Mouse (Mus musculus) CD4-positive, CD25-positive, alpha-beta regulatory T cell, adult 2 months (primary cell): ENCODE data around the gene Prkn.
A peak's percentile ranks its signal among the peaks of the same experiment; 100 is the strongest.

ENCODE experiments used
- DNase-seq: peaks from one replicate; pipeline ENCODE4 v3.0.0-alpha.2; 2012; ENCODE audit warnings: low read depth, low spot score

Gene Prkn

DNA sequence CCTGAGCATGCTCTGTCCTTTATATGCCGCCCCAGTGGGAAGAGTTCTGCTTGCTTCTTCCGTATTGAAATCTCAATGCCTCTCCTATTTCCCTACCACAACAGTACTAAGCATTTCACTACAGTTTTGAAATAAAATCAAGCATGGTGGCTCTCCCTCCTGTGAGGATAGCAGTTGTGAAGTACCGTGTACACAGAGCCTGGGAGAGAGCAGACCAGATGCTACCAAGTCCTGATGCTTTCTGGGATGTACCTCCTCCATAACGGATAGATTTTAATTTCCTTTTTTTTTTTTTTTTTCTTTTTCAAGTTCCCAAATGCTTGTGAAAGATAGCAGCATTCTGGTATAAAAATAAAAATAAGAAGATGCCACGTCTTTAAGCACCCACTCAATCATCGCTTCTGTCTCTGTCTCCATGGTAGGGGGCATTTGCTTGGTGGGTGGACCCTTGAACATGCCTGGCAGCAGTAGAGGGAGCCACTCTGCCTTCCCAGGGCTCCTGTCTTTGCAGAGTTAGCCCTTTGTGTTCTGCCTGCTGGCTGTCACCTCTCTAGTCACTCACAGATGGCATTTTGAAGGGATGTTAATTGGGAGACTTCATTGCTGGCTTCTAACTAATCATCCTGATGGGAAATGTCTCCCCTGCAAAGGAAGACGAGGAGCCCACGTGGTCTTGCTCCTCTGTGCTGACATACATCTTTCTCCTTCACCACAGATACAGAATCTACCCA is 1070.6 kb downstream of the Prkn start:
- no peak for DNase-seq

DNA sequence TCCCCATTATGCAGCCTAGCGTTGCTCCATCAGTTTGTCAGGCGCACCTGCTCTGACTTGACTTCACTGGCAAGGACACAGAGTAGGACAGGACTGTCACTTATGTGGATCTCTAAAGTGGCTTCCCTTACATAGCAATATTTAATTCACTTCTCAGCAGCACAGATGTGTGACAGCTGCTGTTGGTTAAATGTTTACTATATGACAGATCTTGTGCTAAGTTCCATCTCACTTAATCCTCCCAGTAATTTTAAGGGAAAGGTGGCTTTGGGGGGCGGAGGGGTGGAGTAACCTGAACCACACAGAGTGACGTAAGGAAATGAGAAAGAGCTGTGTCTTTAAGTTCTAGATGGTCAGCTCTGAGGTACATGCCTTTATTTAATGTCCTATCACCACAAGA is 1072.0 kb downstream of the Prkn start:
- no peak for DNase-seq

DNA sequence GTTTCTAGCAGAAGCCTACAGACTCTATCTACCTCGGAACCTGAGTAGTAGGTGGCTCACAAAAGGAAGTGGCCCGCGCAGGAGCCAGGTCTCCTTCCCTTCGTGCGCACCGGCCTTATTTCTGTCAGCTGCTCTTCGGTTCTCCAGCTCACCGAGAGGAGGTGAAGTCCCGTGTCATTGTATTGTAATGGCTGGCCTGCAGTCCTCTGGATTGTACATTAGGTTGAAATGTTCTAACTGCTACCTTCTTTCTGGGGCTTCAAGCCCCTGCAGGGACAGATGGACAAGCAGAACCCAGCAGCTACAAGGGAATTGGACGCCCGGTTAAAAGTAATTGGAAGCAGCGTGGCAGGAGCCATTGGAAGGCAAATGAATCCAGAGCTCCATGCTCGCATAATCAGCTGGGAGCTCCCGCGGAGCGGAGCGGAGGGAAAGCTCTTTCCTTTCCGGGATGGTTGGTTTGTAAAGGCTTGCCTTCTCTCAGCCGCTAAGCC is 1072.7 kb downstream of the Prkn start:
- no peak for DNase-seq

DNA sequence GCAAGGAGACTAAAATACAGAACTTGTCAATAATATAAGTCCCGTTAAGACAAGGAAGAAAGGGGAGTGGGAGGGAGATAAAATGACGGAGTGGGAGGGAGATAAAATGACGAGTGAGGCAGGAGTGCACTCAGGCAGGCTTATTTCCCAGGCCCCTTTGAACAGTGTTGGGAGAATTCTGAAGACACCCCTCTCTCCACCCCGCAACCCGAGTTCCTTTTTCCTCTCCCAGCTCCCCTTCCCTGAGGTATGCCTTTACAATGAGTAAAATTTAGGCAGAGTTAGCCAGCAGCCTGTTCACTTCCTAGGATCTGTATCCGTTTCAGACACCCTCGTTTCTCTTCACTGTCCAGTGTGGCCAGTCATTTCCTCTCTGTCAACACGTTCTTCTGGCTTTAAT is 1073.4 kb downstream of the Prkn start:
- DNase-seq = no peak

DNA sequence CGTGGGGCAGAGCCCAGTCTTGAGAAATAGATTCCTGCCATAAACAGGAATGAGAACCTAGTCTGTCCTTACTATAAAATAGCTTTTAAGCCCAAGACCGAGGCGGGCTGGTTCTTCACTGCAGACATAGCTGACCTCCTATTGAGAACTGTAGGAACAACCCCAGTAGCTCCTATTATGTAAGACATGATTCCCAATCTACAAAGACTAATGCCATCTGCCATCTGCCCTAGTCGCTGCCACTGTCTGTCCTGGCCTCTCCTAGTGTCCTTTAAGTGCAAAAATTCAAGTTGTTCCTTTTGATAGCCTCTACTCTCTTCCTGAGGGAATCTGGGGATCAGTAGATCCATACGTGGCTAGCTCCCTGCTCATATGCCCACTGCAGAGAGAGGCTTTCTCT is 1074.3 kb downstream of the Prkn start:
- DNase-seq = no peak

DNA sequence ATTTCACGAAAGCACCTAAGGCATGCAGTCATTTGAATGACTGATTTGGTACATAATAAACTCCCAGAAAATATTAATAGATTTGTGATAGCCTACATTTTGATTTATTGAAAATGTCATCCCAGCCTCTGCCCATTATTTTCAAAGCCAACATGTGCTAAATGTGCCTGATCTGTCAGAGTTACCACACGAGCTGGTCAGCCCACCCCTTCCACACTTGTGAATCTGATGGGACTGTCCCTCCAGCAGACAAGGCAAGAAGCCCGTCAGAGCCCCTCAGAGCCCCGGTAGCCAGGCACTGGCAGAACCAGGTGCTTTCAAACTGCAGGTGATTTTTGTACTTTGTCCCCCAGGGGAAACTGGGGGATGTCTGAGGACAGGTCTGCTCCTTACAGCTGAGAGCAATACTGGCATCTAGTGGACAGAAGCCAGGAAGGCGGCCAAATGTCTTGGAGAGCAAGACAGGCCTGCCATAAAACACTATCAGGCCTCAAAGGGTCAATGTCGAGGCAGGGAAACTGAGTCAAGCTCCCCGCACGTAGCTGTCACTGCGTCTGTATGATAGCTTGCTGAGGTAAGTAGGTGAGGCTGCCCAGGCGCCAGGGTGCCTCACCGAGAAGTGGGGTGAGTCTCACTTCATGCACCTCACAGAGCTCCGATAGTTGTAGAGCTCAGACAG is 1078.1 kb downstream of the Prkn start:
- no peak for DNase-seq

DNA sequence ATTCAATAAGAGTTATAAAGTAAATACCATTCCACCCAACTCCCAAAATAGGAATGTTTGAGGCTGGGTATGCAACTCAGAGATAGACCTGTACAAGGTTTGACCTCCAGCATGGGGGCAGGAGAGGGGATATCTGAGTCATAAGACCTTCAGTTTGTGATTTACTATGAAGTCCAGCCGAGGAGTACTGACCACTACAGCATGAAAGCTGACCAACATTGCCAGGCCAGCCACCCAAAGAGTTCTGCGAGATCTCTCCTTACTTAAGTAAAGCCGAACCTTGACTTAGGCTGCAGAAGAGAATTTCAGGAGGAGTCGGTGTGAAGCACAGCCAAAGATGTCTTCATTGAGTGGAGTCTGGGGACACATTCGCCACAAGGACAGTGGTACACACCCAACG is 1079.4 kb downstream of the Prkn start:
- no peak for DNase-seq

DNA sequence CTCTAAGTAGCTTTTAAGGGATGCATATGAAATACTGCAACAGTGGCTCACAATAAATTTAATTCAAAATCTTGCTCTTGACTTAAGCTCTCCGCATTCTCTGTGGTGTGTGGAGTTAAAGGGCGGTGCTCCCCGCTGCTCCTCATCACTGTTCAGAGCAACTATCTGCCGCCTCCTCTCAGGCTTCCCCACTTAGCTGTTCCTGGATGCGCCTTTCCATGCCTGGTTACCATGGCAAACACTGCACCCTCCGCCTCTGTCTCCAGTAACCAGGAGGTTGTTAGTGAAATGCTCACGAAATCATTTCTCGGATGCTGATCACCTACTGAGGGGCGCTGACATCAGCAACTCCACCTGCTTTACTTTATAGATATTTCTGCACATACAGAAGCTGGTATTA is 1080.8 kb downstream of the Prkn start:
- DNase-seq = no peak

DNA sequence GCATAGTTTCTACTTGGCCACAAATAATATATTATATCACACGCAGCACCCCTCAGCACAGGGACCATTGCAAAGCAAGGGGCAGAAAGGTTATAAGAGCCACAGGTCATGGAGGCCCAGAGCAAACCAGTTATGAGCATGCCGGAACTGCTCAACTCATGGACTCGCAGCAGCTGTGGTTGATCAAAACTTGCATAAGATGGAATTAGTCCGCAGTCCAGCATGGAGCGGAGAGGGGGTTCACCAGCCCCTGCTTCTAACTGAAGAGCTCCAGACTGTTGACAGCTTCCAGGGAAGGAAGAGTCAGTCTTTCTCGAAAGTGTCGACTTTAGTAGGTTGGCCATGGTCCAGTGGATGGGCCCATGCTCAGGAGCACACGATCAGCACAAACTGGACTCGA is 1083.8 kb downstream of the Prkn start:
- DNase-seq = no peak

DNA sequence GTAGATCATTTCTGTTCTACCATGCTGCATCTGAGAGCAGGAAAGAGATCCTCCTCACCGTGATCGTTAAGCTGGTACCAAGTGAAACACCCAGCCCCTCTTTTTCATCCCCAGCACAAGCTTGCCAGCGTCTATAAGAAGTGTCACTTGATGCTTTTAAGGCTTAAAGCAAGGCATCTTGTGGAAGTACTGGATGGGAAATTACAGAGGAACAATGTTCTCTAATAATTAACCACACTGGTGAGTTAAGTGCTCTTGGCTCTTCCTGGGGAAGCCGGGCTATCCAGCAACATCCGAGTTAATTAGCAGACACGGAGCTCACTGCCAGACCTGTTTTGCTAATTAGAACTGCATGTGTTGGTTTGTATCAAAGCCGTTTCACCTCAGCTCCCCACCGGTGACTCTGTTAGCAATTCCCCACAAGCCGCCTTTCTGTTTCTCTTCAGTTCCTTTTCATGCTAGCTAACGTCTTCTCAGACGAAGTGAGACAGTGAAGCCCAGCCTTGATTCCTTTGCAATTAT is 1086.7 kb downstream of the Prkn start:
- DNase-seq = no peak

DNA sequence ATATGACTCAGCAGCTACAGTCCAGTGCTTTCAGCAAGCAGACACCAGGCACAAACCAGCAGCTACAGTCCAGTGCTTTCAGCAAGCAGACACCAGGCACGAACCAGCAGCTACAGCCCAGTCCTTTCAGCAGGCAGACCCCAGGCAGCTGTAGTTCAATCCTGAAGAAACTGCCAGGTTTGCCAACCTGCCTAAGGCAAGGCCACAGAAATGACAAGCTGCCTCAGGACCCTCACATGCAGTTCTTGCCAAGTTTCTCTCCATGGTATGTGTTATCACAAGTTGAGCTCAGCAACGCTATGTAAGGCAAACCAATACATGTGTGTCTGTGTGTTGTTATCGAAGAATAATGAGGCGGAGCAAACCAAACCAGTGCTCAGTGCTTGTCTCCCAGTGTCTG is 1091.5 kb downstream of the Prkn start:
- DNase-seq = no peak

DNA sequence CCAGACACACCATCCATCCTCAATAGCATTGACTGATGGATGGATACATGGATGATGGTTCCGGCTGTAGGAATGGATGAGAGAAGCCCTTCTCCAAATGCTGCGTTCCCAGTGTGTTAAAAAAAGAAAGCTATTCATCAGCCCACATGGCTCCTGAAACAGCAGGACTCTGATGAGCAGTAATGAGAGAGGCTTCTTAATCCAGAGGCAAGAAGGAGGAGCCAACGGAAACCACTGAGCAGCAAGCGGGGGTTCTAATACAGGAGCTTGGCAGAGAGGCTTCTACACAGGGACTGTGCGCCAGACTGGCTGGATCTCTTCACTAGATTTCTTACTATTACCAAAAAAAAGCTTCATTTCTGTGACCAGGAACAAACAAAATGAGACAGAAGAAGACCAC is 1093.6 kb downstream of the Prkn start:
- no peak for DNase-seq

DNA sequence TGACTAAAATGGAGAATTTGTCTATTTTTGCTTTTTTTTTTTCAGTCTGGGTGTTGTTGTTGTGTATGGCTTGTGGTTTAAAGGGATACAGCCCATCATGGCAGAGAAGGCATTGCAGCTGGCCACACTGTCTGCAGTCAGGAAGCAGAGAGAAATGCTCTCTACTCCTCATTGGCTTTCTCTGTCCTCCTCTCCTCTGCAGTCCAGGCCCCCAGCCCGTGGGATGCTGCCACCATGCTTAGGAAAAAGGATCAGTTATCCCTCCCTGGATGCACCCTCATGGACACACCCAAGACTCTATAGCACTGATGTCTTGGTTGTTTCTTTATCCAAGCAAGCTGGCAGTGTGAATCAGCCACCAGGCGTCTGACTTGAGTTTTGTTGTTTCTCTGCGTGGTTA is 1107.3 kb downstream of the Prkn start:
- DNase-seq = no peak

DNA sequence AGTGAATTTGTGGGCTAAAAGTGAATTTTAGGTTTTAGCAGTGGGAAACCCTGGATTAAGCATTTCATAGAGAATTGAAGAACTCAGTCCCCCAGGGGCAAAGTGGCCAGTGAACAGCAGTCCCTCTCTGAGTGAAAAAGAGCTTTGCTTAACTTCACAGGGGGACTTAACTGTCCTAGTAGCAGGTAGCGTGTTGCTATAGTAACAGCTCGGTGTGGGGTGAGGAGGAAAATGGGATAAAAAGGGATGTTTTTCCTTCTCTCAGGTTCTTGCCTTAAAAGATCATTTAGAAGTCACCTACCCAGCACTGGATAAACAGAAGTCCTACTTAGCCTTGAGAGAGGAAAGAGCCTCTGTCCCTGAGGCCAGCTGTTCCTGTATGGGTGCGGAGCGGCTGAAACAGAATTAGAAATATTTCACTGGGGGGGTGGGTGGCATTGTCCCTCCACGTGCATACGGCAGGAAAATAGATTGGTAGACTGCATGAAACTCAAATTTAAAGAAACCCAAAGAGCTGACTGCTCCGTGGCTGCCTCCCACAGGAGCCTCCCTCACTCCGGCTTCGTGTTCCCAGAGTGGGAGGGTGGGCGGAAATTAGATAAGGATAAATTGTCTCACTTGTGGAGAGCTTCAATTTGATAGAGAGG is 1109.5 kb downstream of the Prkn start:
- no peak for DNase-seq

DNA sequence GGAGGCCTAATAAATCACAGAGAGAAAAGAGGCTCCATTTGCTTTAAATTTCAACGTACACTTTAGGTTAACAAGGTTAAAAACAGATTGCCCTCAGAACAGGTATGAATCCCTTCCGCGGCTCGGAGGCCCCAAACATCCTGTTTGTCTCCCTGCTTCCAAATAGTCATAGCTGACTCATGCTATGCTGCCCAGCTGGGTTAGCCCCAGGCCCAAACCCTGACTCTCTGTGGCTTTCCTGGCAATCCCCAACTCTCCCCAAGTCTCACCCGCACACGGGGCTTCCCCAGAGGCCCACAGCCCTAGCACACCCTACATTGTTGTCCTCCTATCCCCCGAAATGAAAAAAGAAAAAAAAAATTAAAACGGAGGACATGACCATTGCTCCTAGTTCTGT is 1110.0 kb downstream of the Prkn start:
- no peak for DNase-seq

DNA sequence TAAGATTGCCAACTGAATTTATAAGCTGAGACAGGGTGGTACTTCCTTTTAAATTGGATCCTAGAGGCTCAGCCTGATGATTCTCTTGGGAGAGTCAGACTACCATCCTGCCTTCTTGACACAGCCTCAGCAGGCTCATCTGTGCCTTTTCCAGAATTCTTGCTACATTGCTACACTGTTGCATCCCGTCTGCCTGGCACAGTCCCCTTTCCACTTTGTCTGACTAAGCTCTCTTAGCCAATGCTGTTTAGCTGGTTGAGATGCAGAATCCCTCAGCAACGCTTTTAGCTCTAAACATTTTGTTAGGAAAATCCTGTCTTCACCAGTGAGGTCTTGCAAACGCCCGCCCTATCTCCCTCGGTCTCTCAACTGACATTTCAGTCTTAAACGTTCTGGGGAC is 1115.1 kb downstream of the Prkn start:
- no peak for DNase-seq

DNA sequence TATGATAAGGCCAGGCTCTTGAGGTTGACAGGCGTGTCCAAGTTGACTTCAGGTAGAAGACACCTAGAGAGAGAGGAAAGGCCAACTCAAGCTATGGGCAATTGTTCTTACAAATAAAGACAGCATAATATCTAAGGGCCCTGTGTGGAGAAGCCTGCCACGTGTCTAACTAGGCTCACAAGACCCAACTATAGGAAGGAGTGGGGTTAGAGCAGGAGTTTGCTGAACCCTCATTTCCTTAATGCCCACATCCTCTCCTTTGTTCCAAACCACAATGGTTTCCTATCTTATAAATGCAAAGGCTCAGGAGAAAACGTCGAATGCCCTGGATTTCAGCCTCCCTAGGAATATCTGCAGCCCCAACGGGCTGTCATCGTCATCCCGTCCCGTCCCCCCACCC is 1120.3 kb downstream of the Prkn start:
- DNase-seq = no peak

DNA sequence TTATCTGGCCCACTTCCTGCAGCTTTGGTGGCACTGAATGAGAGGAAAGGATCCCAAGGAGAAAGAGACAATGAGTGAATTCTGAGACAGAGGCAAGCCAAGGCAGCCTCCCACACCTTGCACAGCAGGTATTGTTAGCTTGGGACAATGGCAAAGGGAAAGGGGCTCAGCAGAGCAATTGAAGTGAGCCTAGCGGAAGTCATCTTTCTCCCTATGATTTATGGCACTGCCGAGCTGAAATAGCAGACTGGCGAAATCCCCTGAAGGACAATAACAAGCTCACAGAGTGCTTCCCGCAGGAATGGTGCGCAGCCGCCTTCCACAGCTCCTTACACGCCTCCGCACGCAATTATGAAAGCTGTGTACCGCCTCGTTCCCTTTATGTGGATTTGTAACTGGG is 1122.6 kb downstream of the Prkn start:
- no peak for DNase-seq

DNA sequence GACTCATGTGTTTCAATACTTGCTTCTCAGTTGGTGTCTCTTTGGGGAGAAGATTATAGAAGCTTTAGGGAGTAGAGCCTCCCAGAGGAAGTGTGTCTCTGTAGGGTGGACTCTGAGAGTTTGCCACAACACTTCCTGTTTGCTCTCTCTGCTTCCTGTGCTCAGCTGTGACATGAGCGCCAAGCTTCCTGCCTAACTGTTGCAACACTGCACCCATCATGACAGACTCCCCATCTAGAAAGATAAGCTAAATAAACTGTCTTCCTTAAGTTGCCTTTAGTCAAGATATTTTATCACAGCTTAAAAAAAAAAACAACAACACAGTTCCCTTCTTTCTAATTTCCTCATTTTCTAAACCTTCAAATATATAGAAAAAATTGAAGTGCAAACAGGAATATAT is 1130.0 kb downstream of the Prkn start:
- DNase-seq = no peak

DNA sequence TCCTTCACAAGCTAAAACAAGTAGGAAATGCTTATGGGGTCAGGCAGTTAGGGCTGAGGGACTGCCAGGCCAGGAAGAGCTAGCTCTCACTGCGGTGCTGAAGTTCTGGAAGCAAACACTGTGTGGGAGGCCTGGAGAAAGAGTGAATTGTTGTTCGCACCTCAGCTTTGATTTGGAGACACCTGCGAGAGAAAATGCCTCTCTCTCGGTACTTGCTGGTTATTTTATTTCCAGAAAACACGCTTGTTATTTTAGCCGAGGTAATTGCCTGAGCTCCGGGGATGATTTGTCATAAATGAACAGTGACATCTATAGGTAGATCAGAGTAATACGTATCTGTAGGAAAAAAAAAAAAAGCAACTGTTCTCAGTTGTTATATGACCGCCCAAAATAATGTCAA is 1132.4 kb downstream of the Prkn start:
- no peak for DNase-seq

DNA sequence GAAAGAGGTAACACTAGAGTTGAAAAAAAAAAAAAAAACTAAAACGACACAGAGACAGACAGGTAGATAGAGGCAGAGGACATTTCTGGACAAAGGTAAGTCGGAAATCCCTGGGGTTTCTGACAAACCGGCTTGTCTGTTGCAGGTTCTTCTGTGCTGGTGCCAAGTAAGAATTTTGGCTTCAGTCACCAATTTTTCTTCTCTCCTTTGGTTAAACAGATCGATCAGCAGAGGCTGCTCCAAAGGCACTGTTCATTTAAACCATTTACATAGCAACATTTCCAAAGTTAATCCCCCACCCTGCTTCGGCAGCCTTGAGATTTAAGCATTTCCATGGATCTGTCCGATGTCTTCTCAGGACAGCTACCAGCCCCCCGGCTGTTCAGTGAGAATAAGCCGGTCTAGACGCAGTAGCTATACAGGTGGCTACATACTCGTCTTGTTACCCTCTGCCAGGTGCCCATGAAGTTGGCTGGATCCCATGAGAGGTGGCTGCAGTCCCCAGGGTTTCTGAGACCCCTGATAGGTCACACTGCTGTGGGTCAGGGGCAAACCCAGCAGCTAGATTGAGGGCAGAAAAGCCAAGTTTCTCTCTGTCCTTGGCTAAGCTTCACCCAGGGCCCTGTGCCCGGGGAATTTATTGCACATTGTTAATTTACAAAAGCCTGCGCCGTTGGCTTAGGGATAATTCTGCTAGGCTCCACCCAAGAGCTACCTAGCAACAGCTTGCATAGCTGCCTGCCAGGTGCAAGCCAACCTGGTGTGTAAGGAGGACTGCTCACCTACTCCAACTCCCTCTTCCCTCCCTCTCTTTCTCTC is 1133.0 kb downstream of the Prkn start:
- DNase-seq = no peak

DNA sequence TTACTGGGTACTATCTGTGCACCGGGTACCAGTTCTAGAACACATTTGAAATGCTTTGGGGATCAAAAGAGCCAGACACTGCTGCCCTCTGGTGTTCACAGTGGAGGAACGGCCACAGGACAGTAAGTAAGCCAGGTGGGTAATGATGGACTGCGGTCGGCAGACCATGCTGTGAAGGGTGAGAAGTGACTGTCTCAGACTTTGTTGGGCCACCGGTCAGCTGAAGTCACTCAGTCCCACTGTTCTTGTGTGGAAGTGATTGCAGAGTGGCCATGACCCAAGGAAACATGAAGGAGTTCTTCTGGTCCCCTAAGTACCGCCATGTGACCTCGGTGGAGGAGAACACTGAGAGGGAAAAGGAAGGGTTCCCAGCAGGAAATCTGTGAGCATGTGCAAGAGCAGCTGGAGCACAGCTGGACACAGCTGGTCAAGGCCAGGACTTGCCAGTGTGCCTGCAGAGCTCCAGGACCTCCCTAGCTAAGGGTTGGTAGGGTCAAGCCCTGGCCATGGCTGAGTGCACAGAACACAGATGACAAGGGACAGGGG is 1135.0 kb downstream of the Prkn start:
- peak; percentile 4 for DNase-seq
